Mouse (Mus musculus) layer of hippocampus, postnatal 10 days (tissue): ENCODE measurements around the gene Cblc. TPM values are rescaled to one million over a fixed set of nuclear protein-coding genes. Genes with fewer than 3 reads are reported as not detected.
"Not testable (repeated sequence)": the region's sequence is repeated elsewhere in the genome, so short reads cannot be mapped to it uniquely, and the experiment has no call there.

Experiments
- DNase-seq, 2 experiments: peaks; one replicate each; pipeline ENCODE4 v3.0.0; 2021; ENCODE audit warnings: low spot score in 2 of 2
- total RNA-seq, 2 experiments: library from RNA; stranded (reverse); gene quantifications; 2 replicates each; pipeline ENCODE4 v1.2.3; 2021

Gene Cblc
- total RNA-seq, 2 experiments from 2014 or later = not detected

GRCm38 (mm10) chr7:19820347-19821048 is 23.9 kb upstream of the Cblc start:
- no peak for DNase-seq

- DNase-seq = no peak
Observed at GRCm38 (mm10) chr7:19818875-19819274, 22.3 kb upstream of the Cblc start.

GRCm38 (mm10) chr7:19818440-19818839 is 21.8 kb upstream of the Cblc start:
- no peak for DNase-seq

- DNase-seq = no peak
Observed at GRCm38 (mm10) chr7:19817382-19818105, 20.9 kb upstream of the Cblc start.

GRCm38 (mm10) chr7:19816224-19816771 is 19.7 kb upstream of the Cblc start:
- DNase-seq = peak; percentile 43 to 61

GRCm38 (mm10) chr7:19815296-19816223 is 19.0 kb upstream of the Cblc start:
- no peak for DNase-seq

GRCm38 (mm10) chr7:19813579-19814122 is 17.0 kb upstream of the Cblc start:
- no peak for DNase-seq

GRCm38 (mm10) chr7:19813161-19813560 is 16.6 kb upstream of the Cblc start:
- DNase-seq = no peak

- DNase-seq = peak; percentile 28 to 42
Observed at GRCm38 (mm10) chr7:19811114-19811513, 14.5 kb upstream of the Cblc start.

GRCm38 (mm10) chr7:19809369-19809768 is 12.8 kb upstream of the Cblc start:
- DNase-seq = peak in 1 of 2 experiments; percentile 29

GRCm38 (mm10) chr7:19806356-19806969 is 9.9 kb upstream of the Cblc start:
- DNase-seq = no peak

GRCm38 (mm10) chr7:19802995-19803394 is 6.4 kb upstream of the Cblc start:
- peak; percentile 83 for DNase-seq

- peak; percentile 35 to 54 for DNase-seq
Observed at GRCm38 (mm10) chr7:19800764-19801163, 4.2 kb upstream of the Cblc start.

- no peak for DNase-seq
Observed at GRCm38 (mm10) chr7:19796254-19796653, 355 bp downstream of the Cblc start.

- no peak for DNase-seq
Observed at GRCm38 (mm10) chr7:19795236-19795635, 1.4 kb downstream of the Cblc start.

GRCm38 (mm10) chr7:19792701-19793630 is 3.6 kb downstream of the Cblc start:
- no peak for DNase-seq

- DNase-seq = not testable (repeated sequence)
Observed at GRCm38 (mm10) chr7:19791504-19791903, 5.1 kb downstream of the Cblc start.

GRCm38 (mm10) chr7:19789904-19790347 is 6.7 kb downstream of the Cblc start:
- DNase-seq = peak; percentile 95 to 96

GRCm38 (mm10) chr7:19785874-19786458 is 10.6 kb downstream of the Cblc start:
- DNase-seq = no peak
